Mouse (Mus musculus): ENCODE measurements around the gene Gm20905.
"Not testable (repeated sequence)": the region's sequence is repeated elsewhere in the genome, so short reads cannot be mapped to it uniquely, and the experiment has no call there.

Gm20905 gene

GRCm38 (mm10) chrY:37259503-37259902 lies at the start of gene Gm20905:
Gm20905 (minus strand) TSS chrY:37259603.
- DNase-seq (ENCODE audit: extremely low spot score) = not testable (repeated sequence)
